Mouse (Mus musculus) ovary, postnatal 36 days (tissue): ENCODE results near the gene Pim2.
"Not testable (repeated sequence)": the region's sequence is repeated elsewhere in the genome, so short reads cannot be mapped to it uniquely, and the experiment has no call there.

Experiments
- DNase-seq: peaks from one replicate; pipeline ENCODE4 v3.0.0; 2022; ENCODE audit warnings: low spot score, mixed read lengths

The Pim2 gene

GRCm38 (mm10) chrX:7907735-7908134 is 29.7 kb downstream of the Pim2 start, which contains the start of gene Gm10491:
Gene Gm10491 (minus strand): TSS chrX:7907835.
- DNase-seq, result no peak

- not testable (repeated sequence) for DNase-seq
Observed at GRCm38 (mm10) chrX:7909242-7909641, 31.2 kb downstream of the Pim2 start, which contains the start of gene Gm10490. Gene Gm10490 (plus strand): TSS chrX:7909542.

- no peak for DNase-seq
Observed at GRCm38 (mm10) chrX:7910473-7910872, 32.4 kb downstream of the Pim2 start.

- peak; percentile 44 for DNase-seq
Observed at GRCm38 (mm10) chrX:7915669-7916068, 37.6 kb downstream of the Pim2 start.

GRCm38 (mm10) chrX:7917960-7918359 is 39.9 kb downstream of the Pim2 start:
- DNase-seq, result not testable (repeated sequence)

- DNase-seq, result no peak
Observed at GRCm38 (mm10) chrX:7919601-7920383, 41.7 kb downstream of the Pim2 start, which contains the start of gene Pcsk1n. Gene Pcsk1n (plus strand): TSS chrX:7919822.

- DNase-seq, result no peak
Observed at GRCm38 (mm10) chrX:7922032-7922431, 44.0 kb downstream of the Pim2 start.

GRCm38 (mm10) chrX:7926266-7926665 is 48.2 kb downstream of the Pim2 start:
- DNase-seq, result no peak

GRCm38 (mm10) chrX:7927116-7927515 is 49.1 kb downstream of the Pim2 start:
- DNase-seq, result no peak

- DNase-seq, result no peak
Observed at GRCm38 (mm10) chrX:7928270-7928790, 50.3 kb downstream of the Pim2 start, which contains the start of gene Eras. Gene Eras (minus strand): TSS chrX:7928607.
